Mouse (Mus musculus) limb, embryonic 14.5 days (tissue): ENCODE results near the gene Vmn1r44. TPM values are rescaled to one million over a fixed set of nuclear protein-coding genes. Genes with fewer than 3 reads are reported as not detected.
"Not testable (repeated sequence)": the region's sequence is repeated elsewhere in the genome, so short reads cannot be mapped to it uniquely, and the experiment has no call there.

Experiments used
- ATAC-seq: fragments of 200-750 bp; cut with Nextera tagmentation; 2 replicates; pipeline ENCODE4 v1.8.0; 2017; ENCODE audit warnings: low read depth, moderate number of reproducible peaks, moderate TSS enrichment; ENCODE audit not compliant: low FRiP score
- DNase-seq: peaks from one replicate; pipeline ENCODE4 v3.0.0-alpha.2; 2015; ENCODE audit warnings: low spot score
- H3K27ac ChIP-seq: fragments of 300-500 bp; sonication (generic); replicated peaks from 2 replicates; pipeline ENCODE4 v1.5.1; 2014; ENCODE audit warnings: low read depth, mild to moderate bottlenecking, low read length, moderate library complexity, mixed read lengths
- H3K27me3 ChIP-seq: fragments of 300-500 bp; sonication (generic); 2 replicates; pipeline ENCODE4 v1.6.1; 2014; ENCODE audit warnings: low read length, mixed read lengths; ENCODE audit not compliant: control insufficient read depth, insufficient read depth
- H3K36me3 ChIP-seq: fragments of 300-500 bp; sonication (generic); 2 replicates; pipeline ENCODE4 v1.6.1; 2014; ENCODE audit warnings: mild to moderate bottlenecking, low read length, moderate library complexity, mixed read lengths; ENCODE audit not compliant: control insufficient read depth, insufficient read depth
- H3K4me1 ChIP-seq: fragments of 300-500 bp; sonication (generic); 2 replicates; pipeline ENCODE4 v1.6.1; 2014; ENCODE audit warnings: antibody characterized with exemption, low read length, mixed read lengths; ENCODE audit not compliant: control insufficient read depth, insufficient read depth
- H3K4me2 ChIP-seq: fragments of 300-500 bp; sonication (generic); replicated peaks from 2 replicates; pipeline ENCODE4 v1.6.1; 2014; ENCODE audit warnings: low read depth, mild to moderate bottlenecking, low read length, moderate library complexity; ENCODE audit not compliant: severe bottlenecking
- H3K4me3 ChIP-seq: fragments of 300-500 bp; sonication (generic); replicated peaks from 2 replicates; pipeline ENCODE4 v1.5.1; 2014; ENCODE audit warnings: low read length
- H3K9ac ChIP-seq: fragments of 300-500 bp; sonication (generic); 2 replicates; pipeline ENCODE4 v1.6.1; 2014; ENCODE audit warnings: mild to moderate bottlenecking, low read depth, low read length, moderate library complexity; ENCODE audit not compliant: severe bottlenecking
- H3K9me3 ChIP-seq: fragments of 300-500 bp; sonication (generic); 2 replicates; pipeline ENCODE4 v1.6.1; 2016; ENCODE audit warnings: low read length; ENCODE audit not compliant: control insufficient read depth
- POLR2A ChIP-seq: fragments of 200-500 bp; IDR thresholded peaks from 2 replicates; pipeline ENCODE4 v1.8.0; 2012; ENCODE audit warnings: inconsistent platforms, mild to moderate bottlenecking, moderate library complexity, borderline replicate concordance; ENCODE audit not compliant: insufficient read depth, insufficient read length; ENCODE audit errors: extremely low read depth
- WGBS: fragments of 180-500 bp; shearing (Covaris S2); extraction: QIAGEN DNeasy Blood & Tissue Kit; methylation state at CpG from one replicate; pipeline ENCODE4 v1.1.7; 2014; 5-methylcytosine and 5-hydroxymethylcytosine counted together
- polyA plus RNA-seq, 2 experiments: library from polyadenylated mRNA; depleted of rRNA in 1 of 2; stranded (reverse) in 1 of 2; unstranded in 1 of 2; fragments of >200 nt; fragmentation: Nextera tagmentation in 1 of 2; extraction: Ambion mirVana in 1 of 2; gene quantifications; 2 replicates each; pipeline versions ENCODE4 v1.2.1 to v1.2.3; 2012 to 2014

Gene Vmn1r44
- polyA plus RNA-seq, 2 experiments = not detected

DNA sequence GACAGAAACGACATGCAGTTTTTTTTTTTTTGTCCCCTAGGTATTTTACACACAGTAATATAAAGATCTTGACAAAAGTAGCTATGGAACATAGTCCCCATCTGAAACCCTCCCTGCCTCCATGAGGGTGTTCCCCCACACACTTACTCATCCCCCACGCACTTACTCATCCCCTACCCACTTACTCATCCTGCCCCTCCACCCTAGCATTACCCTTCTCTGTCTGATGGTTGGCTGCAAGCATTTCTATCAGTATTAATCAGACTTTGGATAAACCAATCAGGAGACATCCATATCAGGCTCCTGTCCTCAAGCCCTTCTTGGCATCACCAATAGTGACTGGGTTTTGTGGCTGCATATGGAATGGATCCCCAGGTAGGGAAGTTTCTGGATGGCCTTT is 6.5 kb upstream of the Vmn1r44 start:
- no peaks in the 10 kb centered on the region for H3K27me3 ChIP-seq
- H3K27ac ChIP-seq = no peak overlapping the region
- H3K4me3 ChIP-seq = no peak overlapping the region
- ATAC-seq (no peak), DNase-seq (no peak)
- no peak overlapping the region for H3K4me2 ChIP-seq
- no peaks in the 10 kb centered on the region for H3K36me3 ChIP-seq
- no peak for TF ChIP-seq POLR2A
- no peak overlapping the region for H3K9ac ChIP-seq
- H3K9me3 ChIP-seq = no peaks in the 10 kb centered on the region
- 70% methylated on average over 2 of the region's 2 CpGs for WGBS
- no peaks in the 10 kb centered on the region for H3K4me1 ChIP-seq

DNA sequence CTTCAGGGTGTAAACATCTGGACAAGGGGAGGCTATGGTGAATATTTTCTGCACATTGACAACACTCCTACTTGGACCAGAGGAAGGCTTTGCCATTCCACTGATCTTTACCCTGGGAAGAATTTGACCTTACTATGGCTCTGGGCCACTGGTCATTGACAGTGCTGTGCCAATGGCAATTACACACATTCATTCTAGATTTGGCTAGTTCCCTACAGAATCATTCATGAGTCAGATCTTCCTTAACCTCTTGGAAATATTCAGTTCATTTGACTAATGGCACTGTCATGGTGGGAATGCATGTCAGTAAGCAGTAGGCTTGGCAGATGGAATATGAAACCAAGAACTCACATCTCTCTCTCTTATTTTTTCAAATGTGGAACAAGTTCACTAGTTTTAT is 2.6 kb upstream of the Vmn1r44 start:
- DNase-seq (no peak), ATAC-seq (no peak)
- H3K27ac ChIP-seq = no peak overlapping the region
- H3K4me3 ChIP-seq = no peak overlapping the region
- H3K9ac ChIP-seq = no peak overlapping the region
- no peaks in the 10 kb centered on the region for H3K4me1 ChIP-seq
- H3K4me2 ChIP-seq = no peak overlapping the region
- H3K9me3 ChIP-seq = no peaks in the 10 kb centered on the region
- H3K36me3 ChIP-seq = no peaks in the 10 kb centered on the region
- no peak for TF ChIP-seq POLR2A
- no peaks in the 10 kb centered on the region for H3K27me3 ChIP-seq

DNA sequence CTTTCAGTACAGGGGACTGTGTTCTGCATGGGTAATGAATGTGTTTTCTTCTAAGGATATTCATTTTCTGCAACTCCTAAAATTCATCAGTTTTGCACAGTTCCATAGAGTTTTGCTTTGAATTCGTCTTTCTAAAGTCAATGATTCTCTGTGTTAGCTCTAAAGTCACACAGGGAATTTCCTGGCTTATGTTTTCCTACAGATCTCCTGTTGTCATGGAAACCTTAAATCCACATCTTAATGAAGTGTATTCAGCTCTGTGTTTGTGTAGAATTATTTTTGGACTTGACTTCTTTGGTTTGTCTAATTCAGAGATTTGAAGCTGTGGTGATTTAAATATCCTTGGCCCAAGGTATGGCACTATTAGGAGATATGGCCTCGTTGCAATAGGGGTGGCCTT is 352 bp downstream of the Vmn1r44 start:
- Histone ChIP-seq H3K27ac (no peak overlapping the region), H3K27me3 (no peaks in the 10 kb centered on the region), H3K4me2 (no peak overlapping the region), H3K9me3 (no peaks in the 10 kb centered on the region), H3K4me3 (no peak overlapping the region), H3K9ac (no peak overlapping the region), H3K36me3 (no peaks in the 10 kb centered on the region), H3K4me1 (no peaks in the 10 kb centered on the region)
- ATAC-seq = no peak
- no peak for TF ChIP-seq POLR2A
- 60% methylated on average over 2 of the region's 2 CpGs for WGBS
- DNase-seq = no peak

DNA sequence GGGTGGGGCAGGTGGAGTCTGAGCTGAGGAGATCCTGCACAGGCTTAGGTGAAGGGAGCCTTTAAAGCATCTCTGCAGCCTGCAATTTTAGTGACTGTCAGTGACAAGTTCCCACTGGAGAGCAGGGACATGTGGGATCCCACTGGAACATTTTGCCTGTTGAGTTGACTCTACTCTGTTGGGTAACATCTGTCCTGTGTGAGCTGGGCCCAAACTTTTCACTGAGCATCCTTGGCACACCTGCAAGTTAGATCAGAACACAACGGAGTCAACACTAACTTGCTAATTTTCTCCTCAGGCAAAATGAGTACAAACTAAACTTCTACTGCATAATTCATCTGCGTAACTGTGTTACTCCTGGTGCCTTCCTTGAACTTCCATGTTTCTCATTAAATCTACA is 57.0 kb downstream of the Vmn1r44 start, which contains the start of gene Vmn1r45:
TSS of gene Vmn1r45 (minus strand) at position 101 of the 400 bp plus-strand sequence.
- H3K4me1 ChIP-seq, H3K27me3 ChIP-seq, H3K9ac ChIP-seq, H3K4me2 ChIP-seq, H3K4me3 ChIP-seq, H3K36me3 ChIP-seq, H3K27ac ChIP-seq, H3K9me3 ChIP-seq, ATAC-seq, DNase-seq: not testable (repeated sequence)
- WGBS = 92% methylated on average over 2 of the region's 2 CpGs

DNA sequence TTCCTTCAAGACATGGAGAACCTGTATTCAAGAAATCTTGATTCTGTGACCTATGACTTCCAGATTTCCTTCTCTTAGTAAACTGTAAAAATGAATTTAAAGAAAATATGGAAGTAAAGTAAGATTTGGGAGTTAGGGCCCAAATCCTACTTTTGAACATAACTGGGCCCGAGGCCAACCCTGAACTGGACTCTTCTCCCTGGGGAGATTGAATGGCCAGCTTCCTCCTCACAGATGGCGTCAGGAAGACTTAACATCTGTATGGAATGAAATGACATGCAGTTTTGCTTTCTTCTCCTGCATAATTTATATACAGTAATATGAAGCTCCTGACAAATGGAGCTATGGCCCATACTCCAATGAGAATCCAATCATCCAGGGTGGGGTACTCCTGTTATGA is 57.5 kb downstream of the Vmn1r44 start:
- DNase-seq (no peak), ATAC-seq (no peak)
- TF ChIP-seq POLR2A = no peak
- Histone ChIP-seq H3K9ac (no peak overlapping the region), H3K4me3 (no peak overlapping the region), H3K36me3 (no peaks in the 10 kb centered on the region), H3K27ac (no peak overlapping the region), H3K9me3 (no peaks in the 10 kb centered on the region), H3K4me1 (no peaks in the 10 kb centered on the region), H3K27me3 (no peaks in the 10 kb centered on the region), H3K4me2 (no peak overlapping the region)
- 72% methylated on average over 2 of the region's 2 CpGs for WGBS

Other genes with a start within 250 kb of the Vmn1r44 start
- 6.7 and 6.8 TPM in 2 replicates for gene Txnrd3, start 239.7 kb upstream of the Vmn1r44 start, polyA plus RNA-seq (2012; rRNA removed)
- 11.0 and 11.6 TPM in 2 replicates for gene Txnrd3, start 239.7 kb upstream of the Vmn1r44 start, polyA plus RNA-seq (2014; fragmentation: Nextera tagmentation; extraction: Ambion mirVana)
- not detected in 2 replicates for gene Vmn1r40, start 176.1 kb upstream of the Vmn1r44 start, polyA plus RNA-seq (2012; rRNA removed)
- not detected in 2 replicates for gene Vmn1r40, start 176.1 kb upstream of the Vmn1r44 start, polyA plus RNA-seq (2014; fragmentation: Nextera tagmentation; extraction: Ambion mirVana)
- gene Vmn1r41, start 142.9 kb upstream of the Vmn1r44 start, polyA plus RNA-seq (2012; rRNA removed) = not detected in 2 replicates
- not detected in 2 replicates for gene Vmn1r41, start 142.9 kb upstream of the Vmn1r44 start, polyA plus RNA-seq (2014; fragmentation: Nextera tagmentation; extraction: Ambion mirVana)
- gene Vmn1r42, start 7.2 kb upstream of the Vmn1r44 start, polyA plus RNA-seq (2012; rRNA removed) = not detected in 2 replicates
- gene Vmn1r42, start 7.2 kb upstream of the Vmn1r44 start, polyA plus RNA-seq (2014; fragmentation: Nextera tagmentation; extraction: Ambion mirVana) = not detected in 2 replicates
- gene Vmn1r43, start 7.2 kb upstream of the Vmn1r44 start, polyA plus RNA-seq (2012; rRNA removed) = not detected in 2 replicates
- not detected in 2 replicates for gene Vmn1r43, start 7.2 kb upstream of the Vmn1r44 start, polyA plus RNA-seq (2014; fragmentation: Nextera tagmentation; extraction: Ambion mirVana)
- not detected in 2 replicates for gene Vmn1r45, start 56.9 kb downstream of the Vmn1r44 start, polyA plus RNA-seq (2012; rRNA removed)
- not detected in 2 replicates for gene Vmn1r45, start 56.9 kb downstream of the Vmn1r44 start, polyA plus RNA-seq (2014; fragmentation: Nextera tagmentation; extraction: Ambion mirVana)
- gene Vmn1r46, start 85.7 kb downstream of the Vmn1r44 start, polyA plus RNA-seq (2012; rRNA removed) = not detected in 2 replicates
- not detected in 2 replicates for gene Vmn1r46, start 85.7 kb downstream of the Vmn1r44 start, polyA plus RNA-seq (2014; fragmentation: Nextera tagmentation; extraction: Ambion mirVana)
- not detected in 2 replicates for gene Vmn1r47, start 132.5 kb downstream of the Vmn1r44 start, polyA plus RNA-seq (2012; rRNA removed)
- not detected in 2 replicates for gene Vmn1r47, start 132.5 kb downstream of the Vmn1r44 start, polyA plus RNA-seq (2014; fragmentation: Nextera tagmentation; extraction: Ambion mirVana)
- not detected in 2 replicates for gene Vmn1r48, start 153.2 kb downstream of the Vmn1r44 start, polyA plus RNA-seq (2012; rRNA removed)
- gene Vmn1r48, start 153.2 kb downstream of the Vmn1r44 start, polyA plus RNA-seq (2014; fragmentation: Nextera tagmentation; extraction: Ambion mirVana) = not detected in 2 replicates
- not detected in 2 replicates for gene Vmn1r49, start 194.8 kb downstream of the Vmn1r44 start, polyA plus RNA-seq (2012; rRNA removed)
- gene Vmn1r49, start 194.8 kb downstream of the Vmn1r44 start, polyA plus RNA-seq (2014; fragmentation: Nextera tagmentation; extraction: Ambion mirVana) = not detected in 2 replicates
- not detected in 2 replicates for gene Vmn1r50, start 217.8 kb downstream of the Vmn1r44 start, polyA plus RNA-seq (2012; rRNA removed)
- not detected in 2 replicates for gene Vmn1r50, start 217.8 kb downstream of the Vmn1r44 start, polyA plus RNA-seq (2014; fragmentation: Nextera tagmentation; extraction: Ambion mirVana)
- gene Vmn1r51, start 238.9 kb downstream of the Vmn1r44 start, polyA plus RNA-seq (2012; rRNA removed) = not detected in 2 replicates
- not detected in 2 replicates for gene Vmn1r51, start 238.9 kb downstream of the Vmn1r44 start, polyA plus RNA-seq (2014; fragmentation: Nextera tagmentation; extraction: Ambion mirVana)